Mouse (Mus musculus) megakaryocyte, embryonic 14.5 days (primary cell): ENCODE measurements around the gene Zfp518b.

Experiments used
- FLI1 ChIP-seq: IDR thresholded peaks from 2 replicates; pipeline ENCODE4 v1.6.1; 2012; ENCODE audit warnings: low read length, inconsistent platforms, mixed read lengths
- GATA1 ChIP-seq: IDR thresholded peaks from 3 replicates; pipeline ENCODE4 v1.6.1; 2012; ENCODE audit warnings: mixed read lengths, low read length, inconsistent platforms, borderline replicate concordance

- TF ChIP-seq FLI1 (no peak), GATA1 (no peak)
These were observed 17.5 kb upstream of the Zfp518b start for GRCm38 (mm10) chr5:38702091-38702490.
